Mouse (Mus musculus) cerebellum, adult 2 months (tissue): ENCODE results near the gene Cd99l2. TPM values are rescaled to one million over a fixed set of nuclear protein-coding genes. Genes with fewer than 3 reads are reported as not detected.
"Not testable (repeated sequence)": the region's sequence is repeated elsewhere in the genome, so short reads cannot be mapped to it uniquely, and the experiment has no call there.

ENCODE experiments used
- DNase-seq, 2 experiments: peaks; one replicate each; pipeline ENCODE4 v3.0.0; 2021
- H3K27ac ChIP-seq: fragments of 200-500 bp; 2 replicates; pipeline ENCODE4 v1.5.1; 2012; ENCODE audit warnings: low read length, control low read depth, inconsistent platforms; ENCODE audit not compliant: insufficient read depth
- H3K27me3 ChIP-seq: fragments of 200-500 bp; 2 replicates; pipeline ENCODE4 v1.6.1; 2012; ENCODE audit warnings: inconsistent platforms, mild to moderate bottlenecking, low read length, moderate library complexity; ENCODE audit not compliant: control insufficient read depth, insufficient read depth
- H3K4me1 ChIP-seq: fragments of 200-500 bp; 2 replicates; pipeline ENCODE4 v1.6.1; 2011; ENCODE audit warnings: low read length; ENCODE audit not compliant: control insufficient read depth, insufficient read depth
- H3K4me3 ChIP-seq: fragments of 200-500 bp; replicated peaks from 2 replicates; pipeline ENCODE3; 2011; ENCODE audit warnings: mild to moderate bottlenecking, low read depth, low read length, control low read depth; ENCODE audit not compliant: insufficient read depth
- CTCF ChIP-seq: fragments of 200-500 bp; IDR thresholded peaks from 2 replicates; pipeline ENCODE4 v1.5.1; 2011; ENCODE audit warnings: low read depth, mild to moderate bottlenecking, control low read depth, low read length, moderate library complexity, borderline replicate concordance; ENCODE audit not compliant: insufficient read depth
- POLR2A ChIP-seq: fragments of 200-500 bp; IDR thresholded peaks from 2 replicates; pipeline ENCODE4 v1.6.1; 2011; ENCODE audit warnings: low read length, control low read depth, borderline replicate concordance; ENCODE audit not compliant: insufficient read depth
- WGBS: fragments of 180-500 bp; shearing (Covaris S2); methylation state at CpG from one replicate; pipeline ENCODE4 v1.1.7; 2018; 5-methylcytosine and 5-hydroxymethylcytosine counted together
- polyA plus RNA-seq: library from polyadenylated mRNA; depleted of rRNA; stranded (reverse); fragments of >200 nt; gene quantifications from 2 replicates; pipeline ENCODE4 v1.2.3, GENCODE M21; 2012

The Cd99l2 gene
- polyA plus RNA-seq, 1 experiment: 74.4 TPM

DNA sequence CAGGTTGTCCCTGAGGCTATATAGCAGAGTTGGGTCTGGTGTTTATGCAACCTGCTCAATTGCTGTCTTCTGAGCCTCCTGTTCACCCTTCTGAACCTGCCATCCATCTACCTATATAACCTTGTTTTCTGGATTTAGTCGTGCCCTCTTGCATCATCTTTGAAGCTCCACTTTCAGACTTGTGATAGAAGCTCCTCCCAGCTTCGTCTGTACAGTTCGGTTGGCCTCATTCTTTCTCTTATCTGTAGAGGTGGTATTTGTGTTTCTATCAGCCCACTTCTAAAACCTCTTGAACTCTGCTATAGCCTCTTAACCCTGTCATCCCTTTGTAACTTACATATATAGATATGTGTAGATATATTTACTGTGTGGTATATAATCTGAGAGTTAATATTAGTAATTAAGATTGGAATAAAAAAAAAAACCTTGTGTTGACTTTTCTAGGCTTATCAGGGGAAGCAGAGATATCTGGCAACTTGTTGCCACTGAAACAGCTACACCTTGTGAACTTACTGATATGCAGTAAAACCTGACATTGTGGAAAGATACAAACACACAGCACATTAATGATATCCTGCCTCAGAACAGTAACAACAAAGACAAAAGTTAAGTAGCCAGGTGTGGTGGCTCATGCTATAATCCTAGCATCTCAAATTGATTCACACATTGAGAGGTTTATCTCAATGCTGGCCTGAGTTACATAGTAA is 33.1 kb upstream of the Cd99l2 start:
- H3K4me1 ChIP-seq: no peaks in the 10 kb centered on the region
- 80% methylated on average over 3 of the region's 3 CpGs for WGBS
- no peak overlapping the region for H3K4me3 ChIP-seq
- no peak for TF ChIP-seq POLR2A
- no peak for TF ChIP-seq CTCF
- no peak for DNase-seq
- no peaks in the 10 kb centered on the region for H3K27me3 ChIP-seq
- H3K27ac ChIP-seq: no peak overlapping the region

DNA sequence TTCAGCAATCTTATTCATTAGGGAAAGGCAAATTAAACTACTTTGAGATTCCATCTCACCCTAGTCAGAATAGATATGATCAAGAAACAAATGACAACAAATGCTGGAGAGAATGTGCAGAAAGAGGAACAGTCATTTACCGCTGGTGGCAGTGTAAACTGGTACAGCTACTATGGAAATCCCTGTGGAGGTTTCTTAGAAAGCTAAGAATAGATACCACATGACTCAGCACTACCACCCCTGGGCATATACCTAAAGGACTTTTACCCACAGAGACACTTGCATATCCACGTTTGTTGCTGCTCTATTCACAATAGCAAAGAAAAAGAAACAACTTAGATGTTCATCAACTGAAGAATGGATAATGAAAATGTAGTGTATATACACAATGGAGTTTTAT is 31.7 kb upstream of the Cd99l2 start:
- 69% methylated on average over 2 of the region's 2 CpGs for WGBS
- H3K4me3 ChIP-seq: no peak overlapping the region
- TF ChIP-seq POLR2A (no peak), CTCF (no peak)
- no peaks in the 10 kb centered on the region for H3K27me3 ChIP-seq
- H3K27ac ChIP-seq: no peak overlapping the region
- H3K4me1 ChIP-seq: no peaks in the 10 kb centered on the region
- DNase-seq: no peak

DNA sequence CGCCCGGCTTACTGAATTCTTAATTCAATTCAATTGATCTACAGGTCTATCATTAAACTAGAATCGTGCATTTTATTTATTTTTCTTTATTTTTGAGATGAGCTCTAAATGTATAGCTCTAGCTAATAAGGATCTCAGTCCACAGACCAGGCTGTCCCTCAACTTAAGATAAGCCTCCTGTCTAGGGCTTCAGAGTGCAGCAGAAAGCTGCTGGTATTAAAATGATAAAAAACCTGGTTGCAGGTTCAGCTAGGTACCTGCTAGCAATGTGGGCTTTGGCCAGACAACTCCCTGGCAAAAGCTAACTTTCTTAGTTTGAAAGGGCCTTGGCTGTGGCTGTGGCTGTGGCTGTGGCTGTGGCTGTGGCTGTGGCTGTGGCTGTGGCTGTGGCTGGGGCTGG is 30.2 kb upstream of the Cd99l2 start:
- Histone ChIP-seq H3K4me3 (no peak overlapping the region), H3K27me3 (no peaks in the 10 kb centered on the region), H3K4me1 (no peaks in the 10 kb centered on the region), H3K27ac (no peak overlapping the region)
- no peak for DNase-seq
- no peak for TF ChIP-seq CTCF
- TF ChIP-seq POLR2A: no peak
- 93% methylated on average over 3 of the region's 3 CpGs for WGBS

DNA sequence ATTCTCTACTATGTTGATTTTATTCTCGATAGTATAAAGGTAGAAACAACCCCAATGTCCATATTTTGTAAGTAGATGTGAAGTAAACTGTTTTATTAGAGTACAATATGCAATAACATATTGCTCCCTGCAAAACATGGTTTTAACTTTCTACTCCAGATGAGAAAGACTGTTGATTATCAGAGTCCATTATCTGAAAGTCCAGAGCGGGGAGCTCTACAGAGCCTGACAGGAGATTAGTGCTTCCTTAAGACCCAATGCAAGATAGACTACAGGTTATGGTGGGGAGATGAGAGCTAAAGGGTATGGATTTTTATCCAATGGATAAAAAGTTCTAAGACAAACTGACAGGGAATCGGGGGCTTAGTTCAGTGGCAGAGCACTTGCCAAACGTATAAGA is 26.6 kb upstream of the Cd99l2 start:
- no peak for DNase-seq
- no peak for TF ChIP-seq POLR2A
- TF ChIP-seq CTCF: no peak
- 77% methylated on average over 4 of the region's 4 CpGs for WGBS
- Histone ChIP-seq H3K27ac (no peak overlapping the region), H3K27me3 (no peaks in the 10 kb centered on the region), H3K4me3 (no peak overlapping the region), H3K4me1 (no peaks in the 10 kb centered on the region)

DNA sequence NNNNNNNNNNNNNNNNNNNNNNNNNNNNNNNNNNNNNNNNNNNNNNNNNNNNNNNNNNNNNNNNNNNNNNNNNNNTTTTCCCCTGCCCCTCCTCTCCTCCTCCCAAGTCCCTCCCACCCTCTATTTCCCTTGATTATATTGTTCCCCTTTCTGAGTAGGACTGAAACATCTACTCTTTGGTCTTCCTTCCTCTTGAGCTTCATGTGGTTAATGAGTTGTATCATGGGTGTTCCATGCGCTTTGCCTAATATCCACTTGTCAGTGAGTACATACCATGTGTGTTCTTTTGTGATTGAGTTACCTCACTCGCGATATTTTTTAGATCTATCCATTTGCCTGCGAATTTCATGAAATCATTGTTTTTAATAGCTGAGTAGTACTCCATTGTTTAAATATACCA is 13.9 kb upstream of the Cd99l2 start:
- not testable (repeated sequence) for H3K4me3 ChIP-seq
- WGBS: 95% methylated on average over 4 of the region's 4 CpGs

DNA sequence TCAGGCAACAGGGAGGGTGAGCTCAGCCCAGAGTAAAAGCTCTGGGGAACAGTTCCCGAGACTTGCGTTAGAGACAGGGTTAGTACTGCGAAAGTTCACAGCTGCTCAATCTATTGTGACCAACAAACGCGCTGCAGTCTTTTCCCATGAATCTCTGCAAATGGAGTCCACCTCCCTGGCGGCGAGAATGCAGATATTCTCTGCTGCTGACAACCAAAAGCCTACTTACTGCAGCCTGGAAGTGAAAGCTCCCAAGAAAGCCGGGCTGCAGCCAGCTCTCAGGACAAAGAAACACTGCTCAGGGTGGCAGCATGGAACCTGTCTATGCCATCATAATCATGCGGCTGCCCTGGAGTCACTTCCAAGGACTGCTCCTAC is 619 bp upstream of the Cd99l2 start:
- 6% methylated on average over 9 of the region's 9 CpGs for whole genome bisulfite sequencing

More for the DNA sequence above, 13.9 kb upstream of the Cd99l2 start:
- H3K27me3 ChIP-seq, DNase-seq, H3K4me1 ChIP-seq, H3K27ac ChIP-seq: not testable (repeated sequence)

DNA sequence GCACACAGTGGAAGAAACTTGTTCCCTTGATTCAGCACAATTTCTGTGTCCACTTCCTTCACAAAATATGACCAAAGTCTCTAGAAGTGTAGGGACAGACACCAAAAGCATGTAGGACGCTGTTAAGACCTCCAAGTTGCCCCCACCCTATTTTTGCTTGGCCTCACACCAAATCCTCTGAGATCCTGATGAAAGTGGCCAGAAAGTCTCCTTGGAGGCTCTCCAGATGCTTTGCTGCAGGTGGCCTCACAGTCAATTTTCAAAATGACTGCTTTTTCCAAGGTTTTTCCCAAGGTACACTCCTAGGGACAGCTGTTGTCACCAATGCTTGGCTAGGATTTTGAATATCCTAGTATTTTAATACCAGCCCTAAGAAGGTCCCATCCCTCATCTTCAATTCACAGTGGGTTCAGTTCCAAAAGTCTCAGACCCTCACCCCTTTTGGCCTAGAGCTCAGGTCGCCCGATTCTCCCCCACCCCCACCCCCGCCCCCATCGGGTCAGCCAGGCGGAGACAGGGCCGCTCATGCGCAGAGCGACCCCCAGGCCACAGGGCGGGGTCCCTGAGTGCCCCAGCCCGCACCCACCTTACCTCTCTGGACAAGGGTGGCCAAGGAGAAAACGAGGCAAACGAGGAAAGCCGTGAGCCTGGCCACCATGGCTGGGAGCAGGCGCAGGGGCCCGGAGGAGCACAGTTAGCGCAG is 567 bp downstream of the Cd99l2 start:
- DNase-seq: peak; percentile 20 to 27

More for the DNA sequence above, 619 bp upstream of the Cd99l2 start:
- TF ChIP-seq POLR2A (no peak), CTCF (no peak)
- H3K4me1 ChIP-seq: peaks cover 2% of the 10 kb centered on the region; the same call in 1 of the 2 replicates
- peak overlapping the region; percentile 78 for H3K27ac ChIP-seq
- peak overlapping the region; percentile 67 for H3K4me3 ChIP-seq
- DNase-seq: peak; percentile 40 to 57
- H3K27me3 ChIP-seq: no peaks in the 10 kb centered on the region

DNA sequence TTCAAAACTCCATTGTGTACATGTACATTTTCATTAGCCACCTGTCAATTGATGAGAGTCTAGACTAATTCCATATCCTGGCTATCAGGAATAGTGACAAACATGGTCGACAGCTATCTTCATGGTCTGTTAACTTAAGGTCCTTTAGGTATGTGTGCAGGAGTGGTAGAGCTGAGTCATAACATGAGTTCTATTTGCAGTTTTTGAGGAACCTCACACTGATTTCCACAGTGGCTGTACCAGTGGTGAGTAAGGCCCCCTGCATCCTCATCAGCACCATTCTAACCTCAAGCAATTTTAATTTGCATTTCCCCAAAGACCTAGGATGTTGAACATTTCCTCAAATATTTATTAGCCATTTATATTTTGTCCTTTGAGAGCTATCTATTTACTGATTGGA is 3.3 kb downstream of the Cd99l2 start:
- TF ChIP-seq POLR2A: no peak
- TF ChIP-seq CTCF: no peak
- no peak overlapping the region for H3K4me3 ChIP-seq
- no peaks in the 10 kb centered on the region for H3K27me3 ChIP-seq
- H3K4me1 ChIP-seq: peaks cover 2% of the 10 kb centered on the region; the same call in 1 of the 2 replicates
- 94% methylated on average over 1 of the region's 1 CpGs for WGBS
- no peak for DNase-seq
- H3K27ac ChIP-seq: no peak overlapping the region

More for the DNA sequence above, 567 bp downstream of the Cd99l2 start:
- Histone ChIP-seq H3K4me1 (peaks cover 2% of the 10 kb centered on the region; the same call in 1 of the 2 replicates), H3K4me3 (peak overlapping the region; percentile 67), H3K27ac (peak overlapping the region; percentile 78; the same call in 1 of the 2 replicates), H3K27me3 (no peaks in the 10 kb centered on the region)
- WGBS: 2% methylated on average over 17 of the region's 17 CpGs
- no peak for TF ChIP-seq CTCF

DNA sequence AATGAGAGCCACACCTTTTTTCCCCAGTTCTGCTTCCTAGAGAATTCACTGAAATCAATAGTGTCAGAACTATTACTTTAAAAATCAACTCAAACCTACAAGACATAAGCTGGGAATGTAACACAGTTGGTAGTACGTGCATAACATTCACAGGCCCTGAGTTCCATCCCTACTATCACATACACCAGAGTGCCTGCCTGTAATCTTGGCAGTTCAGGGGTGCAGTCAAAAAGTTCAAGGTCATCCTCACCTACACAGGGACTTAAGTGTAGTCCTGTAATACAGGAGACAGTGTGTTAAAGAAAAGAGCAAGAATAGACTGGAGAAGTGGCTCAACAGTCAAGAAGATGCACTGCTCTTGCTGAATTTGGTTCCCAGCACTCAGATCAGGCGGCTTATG is 10.4 kb downstream of the Cd99l2 start:
- TF ChIP-seq CTCF: no peak
- TF ChIP-seq POLR2A: no peak
- Histone ChIP-seq H3K27me3 (no peaks in the 10 kb centered on the region), H3K4me1 (0 out of 2 replicates have a peak, but pooled peaks cover 2% of the 10 kb centered on the region), H3K27ac (no peak overlapping the region), H3K4me3 (no peak overlapping the region)
- DNase-seq: no peak
- 98% methylated on average over 2 of the region's 2 CpGs for WGBS
